Mouse (Mus musculus): ENCODE measurements at regions not wholly inside any gene's neighbourhood (a gene's known extent, or its start where the extent isn't known, plus 50 kb on each side); places are given as distances from the start of the nearest gene placed in this dataset.

DNA sequence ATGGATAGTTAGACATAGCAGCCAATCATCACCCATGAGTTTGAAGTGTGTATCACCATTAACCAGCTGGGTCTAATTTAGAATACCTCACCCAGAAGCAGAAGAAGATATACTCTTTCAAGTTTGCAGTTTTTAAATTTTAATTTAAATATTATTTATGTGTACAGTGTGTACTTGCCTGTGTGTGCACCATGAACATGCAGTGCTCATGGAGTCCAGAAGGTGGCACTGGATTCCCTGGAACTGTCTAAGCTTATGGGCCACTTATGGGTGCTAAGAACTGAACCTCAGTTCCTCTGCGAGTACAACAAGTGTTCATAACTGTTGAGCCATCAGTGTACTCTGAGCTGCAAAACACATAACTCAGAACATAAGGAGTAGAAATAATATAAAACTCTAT is 675.6 kb downstream of the Adcyap1 start:
- H3K9ac ChIP-seq (replicated peaks; ENCODE audit: low read depth, low read length), result no peak overlapping the region
- no peaks in the 10 kb centered on the region for H3K4me1 ChIP-seq (replicated peaks; ENCODE audit: control insufficient read depth, insufficient read depth, low read length)
- no peaks in the 10 kb centered on the region for H3K36me3 ChIP-seq (ENCODE audit: control insufficient read depth, insufficient read depth)
- H3K4me3 ChIP-seq (replicated peaks; ENCODE audit: low read length), result no peak overlapping the region
- no peaks in the 10 kb centered on the region for H3K9me3 ChIP-seq (ENCODE audit: control insufficient read depth, low read length)
- no peak for ATAC-seq
- no peak overlapping the region for H3K4me2 ChIP-seq (ENCODE audit: low read length)
- no peaks in the 10 kb centered on the region for H3K27me3 ChIP-seq (replicated peaks; ENCODE audit: control insufficient read depth, insufficient read depth, low read length)
- WGBS, result 82% methylated on average over 1 of the region's 1 CpGs
- no peak overlapping the region for H3K27ac ChIP-seq (ENCODE audit: low read length)

DNA sequence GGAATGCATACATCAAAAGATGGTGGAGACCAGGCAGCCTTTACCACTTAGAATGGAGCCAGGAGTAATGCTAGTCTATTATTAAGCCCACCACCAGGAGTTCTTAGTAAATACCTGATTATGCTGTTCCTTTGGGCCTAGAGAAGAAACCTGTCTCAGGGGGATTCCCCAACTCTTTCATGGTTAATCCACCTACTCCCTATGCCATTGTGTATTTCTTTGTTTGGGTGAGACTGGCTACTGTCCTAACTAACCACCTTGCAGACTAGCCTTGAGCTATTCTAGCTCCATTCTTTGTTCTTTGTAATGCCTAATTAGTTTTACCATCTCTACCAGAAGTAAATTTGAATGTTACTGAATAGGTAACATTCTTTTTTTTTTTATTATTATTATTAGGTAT is 706.8 kb downstream of the Adcyap1 start:
- Histone ChIP-seq H3K9me3 (ENCODE audit: control insufficient read depth, low read length) (no peaks in the 10 kb centered on the region), H3K9ac (replicated peaks; ENCODE audit: low read depth, low read length) (no peak overlapping the region), H3K4me3 (replicated peaks; ENCODE audit: low read length) (no peak overlapping the region), H3K27me3 (replicated peaks; ENCODE audit: control insufficient read depth, insufficient read depth, low read length) (no peaks in the 10 kb centered on the region), H3K4me1 (replicated peaks; ENCODE audit: control insufficient read depth, insufficient read depth, low read length) (no peaks in the 10 kb centered on the region), H3K36me3 (ENCODE audit: control insufficient read depth, insufficient read depth) (no peaks in the 10 kb centered on the region), H3K27ac (ENCODE audit: low read length) (no peak overlapping the region), H3K4me2 (ENCODE audit: low read length) (no peak overlapping the region)
- ATAC-seq, result no peak

DNA sequence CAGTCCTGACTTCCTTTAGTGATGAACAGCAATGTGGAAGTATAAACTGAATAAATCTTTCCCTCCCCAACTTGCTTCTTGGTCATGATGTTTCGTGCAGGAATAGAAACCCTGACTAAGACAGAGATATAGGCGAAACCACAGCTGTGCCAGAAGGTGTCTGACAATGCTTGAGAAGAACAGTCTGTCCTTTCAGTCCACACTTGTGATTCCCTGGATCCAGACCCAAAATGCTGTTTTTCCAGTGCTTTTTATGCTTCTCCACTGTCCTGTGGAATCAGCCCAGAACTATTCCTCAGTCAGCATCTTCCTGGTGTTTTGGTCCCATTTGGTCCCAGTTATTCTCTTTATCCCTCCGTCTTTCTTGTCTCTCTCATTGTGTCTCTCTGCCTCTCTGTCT is 723.6 kb downstream of the Adcyap1 start:
- Histone ChIP-seq H3K27me3 (replicated peaks; ENCODE audit: control insufficient read depth, insufficient read depth, low read length) (no peaks in the 10 kb centered on the region), H3K4me1 (replicated peaks; ENCODE audit: control insufficient read depth, insufficient read depth, low read length) (no peaks in the 10 kb centered on the region), H3K9me3 (ENCODE audit: control insufficient read depth, low read length) (no peaks in the 10 kb centered on the region), H3K4me2 (ENCODE audit: low read length) (no peak overlapping the region), H3K9ac (replicated peaks; ENCODE audit: low read depth, low read length) (no peak overlapping the region), H3K36me3 (ENCODE audit: control insufficient read depth, insufficient read depth) (no peaks in the 10 kb centered on the region), H3K27ac (ENCODE audit: low read length) (no peak overlapping the region), H3K4me3 (replicated peaks; ENCODE audit: low read length) (no peak overlapping the region)
- no peak for ATAC-seq
- WGBS, result 84% methylated on average over 3 of the region's 3 CpGs

DNA sequence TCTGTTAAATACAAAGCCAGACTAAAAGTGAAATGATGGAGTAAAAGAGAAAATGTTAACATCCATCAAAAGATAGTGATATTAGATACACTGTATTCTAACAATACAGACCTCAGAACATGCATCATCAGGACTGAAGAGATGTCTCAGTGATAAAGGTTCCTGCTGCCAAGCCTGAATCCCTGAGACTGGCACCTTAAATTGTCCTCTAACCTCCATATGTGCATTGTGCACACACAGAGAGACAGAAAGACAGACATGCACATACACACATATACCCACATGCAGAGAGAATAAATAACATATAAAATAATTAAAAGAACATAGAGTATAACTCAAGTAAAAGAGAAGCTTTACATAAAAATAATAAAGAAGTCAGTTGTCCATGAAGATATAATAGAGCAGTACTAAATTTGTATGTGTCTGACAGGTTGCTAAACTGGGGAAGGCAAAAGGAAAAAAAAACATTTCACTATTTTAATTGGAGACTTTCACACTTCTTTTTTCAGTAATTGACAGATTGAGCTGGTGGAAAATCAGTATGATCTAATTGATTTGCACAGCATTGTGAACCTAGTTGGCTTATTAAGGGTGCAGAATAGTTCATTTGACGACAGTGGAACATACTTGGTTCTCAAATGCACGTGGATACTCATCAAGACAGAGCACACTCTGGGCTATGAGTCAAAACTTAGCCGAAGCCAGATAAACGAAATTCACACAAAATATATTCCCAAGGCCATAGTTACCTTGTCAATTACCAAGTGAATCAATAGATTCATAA is 725.6 kb downstream of the Adcyap1 start:
- Histone ChIP-seq H3K36me3 (ENCODE audit: control insufficient read depth, insufficient read depth) (no peaks in the 10 kb centered on the region), H3K27me3 (replicated peaks; ENCODE audit: control insufficient read depth, insufficient read depth, low read length) (no peaks in the 10 kb centered on the region), H3K4me3 (replicated peaks; ENCODE audit: low read length) (no peak overlapping the region), H3K4me2 (ENCODE audit: low read length) (no peak overlapping the region), H3K4me1 (replicated peaks; ENCODE audit: control insufficient read depth, insufficient read depth, low read length) (no peaks in the 10 kb centered on the region), H3K9me3 (ENCODE audit: control insufficient read depth, low read length) (no peaks in the 10 kb centered on the region), H3K9ac (replicated peaks; ENCODE audit: low read depth, low read length) (no peak overlapping the region), H3K27ac (ENCODE audit: low read length) (no peak overlapping the region)
- ATAC-seq, result peak; percentile 88
- 43% methylated on average over 4 of the region's 4 CpGs for WGBS

Measured in forebrain, embryonic 16.5 days (tissue).